Mouse (Mus musculus): ENCODE results near the gene Spag9. TPM values are rescaled to one million over a fixed set of nuclear protein-coding genes. Genes with fewer than 3 reads are reported as not detected.

The Spag9 gene
- total and polyA plus RNA-seq, 2 experiments, result 9.8 to 52.4 TPM

- H3K79me2 ChIP-seq (ENCODE audit: control insufficient read depth, insufficient read depth, low read length), result no peaks in the 10 kb centered on the region
- H3K27me3 ChIP-seq (ENCODE audit: control insufficient read depth, insufficient read depth, low read length), result no peaks in the 10 kb centered on the region
- no peak overlapping the region for H3K9ac ChIP-seq (ENCODE audit: low read depth, low read length)
- no peak overlapping the region for H3K27ac ChIP-seq (replicated peaks; ENCODE audit: insufficient read depth, low read depth, low read length)
- no peaks in the 10 kb centered on the region for H3K4me1 ChIP-seq (ENCODE audit: control insufficient read depth, insufficient read depth, low read length)
- WGBS, result 91% methylated on average over 2 of the region's 2 CpGs
- no peak for DNase-seq (ENCODE audit: extremely low read depth, low read depth, low spot score)
- H3K36me3 ChIP-seq (ENCODE audit: control insufficient read depth, insufficient read depth, low read length), result peaks cover 54% of the 10 kb centered on the region
- H3K4me3 ChIP-seq (ENCODE audit: insufficient read depth, low read depth, low read length), result no peak overlapping the region
- no peak for TF ChIP-seq POLR2A (IDR thresholded peaks at IDR 0.05; ENCODE audit: extremely low read depth, insufficient read depth, low read length)
- no peak for TF ChIP-seq CTCF (IDR thresholded peaks at IDR 0.05; ENCODE audit: low read depth, low read length)
Observed at GRCm38 (mm10) chr11:94113795-94114194, 117.9 kb downstream of the Spag9 start.

GRCm38 (mm10) chr11:94115408-94115807 lies 119.5 kb downstream of the Spag9 start:
- 97% methylated on average over 5 of the region's 5 CpGs for WGBS
- Histone ChIP-seq H3K27me3 (ENCODE audit: control insufficient read depth, insufficient read depth, low read length) (no peaks in the 10 kb centered on the region), H3K4me3 (ENCODE audit: insufficient read depth, low read depth, low read length) (no peak overlapping the region), H3K27ac (replicated peaks; ENCODE audit: insufficient read depth, low read depth, low read length) (no peak overlapping the region), H3K79me2 (ENCODE audit: control insufficient read depth, insufficient read depth, low read length) (no peaks in the 10 kb centered on the region), H3K36me3 (ENCODE audit: control insufficient read depth, insufficient read depth, low read length) (peaks cover 49% of the 10 kb centered on the region), H3K4me1 (ENCODE audit: control insufficient read depth, insufficient read depth, low read length) (no peaks in the 10 kb centered on the region), H3K9ac (ENCODE audit: low read depth, low read length) (no peak overlapping the region)
- DNase-seq (ENCODE audit: extremely low read depth, low read depth, low spot score), result no peak
- TF ChIP-seq CTCF (IDR thresholded peaks at IDR 0.05; ENCODE audit: low read depth, low read length) (no peak), POLR2A (IDR thresholded peaks at IDR 0.05; ENCODE audit: extremely low read depth, insufficient read depth, low read length) (no peak)

GRCm38 (mm10) chr11:94116655-94117054 lies 120.8 kb downstream of the Spag9 start:
- H3K4me3 ChIP-seq (ENCODE audit: insufficient read depth, low read depth, low read length), result no peak overlapping the region
- TF ChIP-seq POLR2A (IDR thresholded peaks at IDR 0.05; ENCODE audit: extremely low read depth, insufficient read depth, low read length) (no peak), CTCF (IDR thresholded peaks at IDR 0.05; ENCODE audit: low read depth, low read length) (no peak)
- H3K27me3 ChIP-seq (ENCODE audit: control insufficient read depth, insufficient read depth, low read length), result no peaks in the 10 kb centered on the region
- H3K9ac ChIP-seq (ENCODE audit: low read depth, low read length), result no peak overlapping the region
- H3K4me1 ChIP-seq (ENCODE audit: control insufficient read depth, insufficient read depth, low read length), result no peaks in the 10 kb centered on the region
- no peak overlapping the region for H3K27ac ChIP-seq (replicated peaks; ENCODE audit: insufficient read depth, low read depth, low read length)
- H3K79me2 ChIP-seq (ENCODE audit: control insufficient read depth, insufficient read depth, low read length), result no peaks in the 10 kb centered on the region
- peaks cover 49% of the 10 kb centered on the region for H3K36me3 ChIP-seq (ENCODE audit: control insufficient read depth, insufficient read depth, low read length)
- no peak for DNase-seq (ENCODE audit: extremely low read depth, low read depth, low spot score)
- WGBS, result 97% methylated on average over 7 of the region's 7 CpGs

GRCm38 (mm10) chr11:94117836-94118235 lies 121.9 kb downstream of the Spag9 start:
- Histone ChIP-seq H3K4me3 (ENCODE audit: insufficient read depth, low read depth, low read length) (no peak overlapping the region), H3K4me1 (ENCODE audit: control insufficient read depth, insufficient read depth, low read length) (no peaks in the 10 kb centered on the region), H3K79me2 (ENCODE audit: control insufficient read depth, insufficient read depth, low read length) (no peaks in the 10 kb centered on the region), H3K9ac (ENCODE audit: low read depth, low read length) (no peak overlapping the region), H3K27ac (replicated peaks; ENCODE audit: insufficient read depth, low read depth, low read length) (no peak overlapping the region), H3K27me3 (ENCODE audit: control insufficient read depth, insufficient read depth, low read length) (no peaks in the 10 kb centered on the region), H3K36me3 (ENCODE audit: control insufficient read depth, insufficient read depth, low read length) (peaks cover 43% of the 10 kb centered on the region)
- DNase-seq (ENCODE audit: extremely low read depth, low read depth, low spot score), result no peak
- TF ChIP-seq CTCF (IDR thresholded peaks at IDR 0.05; ENCODE audit: low read depth, low read length), result no peak
- 96% methylated on average over 6 of the region's 6 CpGs for WGBS

- DNase-seq (ENCODE audit: extremely low read depth, low read depth, low spot score), result no peak
- Histone ChIP-seq H3K79me2 (ENCODE audit: control insufficient read depth, insufficient read depth, low read length) (no peaks in the 10 kb centered on the region), H3K27ac (replicated peaks; ENCODE audit: insufficient read depth, low read depth, low read length) (no peak overlapping the region), H3K36me3 (ENCODE audit: control insufficient read depth, insufficient read depth, low read length) (peaks cover 40% of the 10 kb centered on the region), H3K4me1 (ENCODE audit: control insufficient read depth, insufficient read depth, low read length) (no peaks in the 10 kb centered on the region), H3K27me3 (ENCODE audit: control insufficient read depth, insufficient read depth, low read length) (no peaks in the 10 kb centered on the region), H3K4me3 (ENCODE audit: insufficient read depth, low read depth, low read length) (no peak overlapping the region), H3K9ac (ENCODE audit: low read depth, low read length) (no peak overlapping the region)
- TF ChIP-seq POLR2A (IDR thresholded peaks at IDR 0.05; ENCODE audit: extremely low read depth, insufficient read depth, low read length), result no peak
- no peak for TF ChIP-seq CTCF (IDR thresholded peaks at IDR 0.05; ENCODE audit: low read depth, low read length)
Observed at GRCm38 (mm10) chr11:94118612-94119011, 122.7 kb downstream of the Spag9 start.

GRCm38 (mm10) chr11:94120690-94121089 lies 124.8 kb downstream of the Spag9 start:
- peaks cover 31% of the 10 kb centered on the region for H3K36me3 ChIP-seq (ENCODE audit: control insufficient read depth, insufficient read depth, low read length)
- H3K4me1 ChIP-seq (ENCODE audit: control insufficient read depth, insufficient read depth, low read length), result no peaks in the 10 kb centered on the region
- no peak for DNase-seq (ENCODE audit: extremely low read depth, low read depth, low spot score)
- no peak overlapping the region for H3K4me3 ChIP-seq (ENCODE audit: insufficient read depth, low read depth, low read length)
- H3K27ac ChIP-seq (replicated peaks; ENCODE audit: insufficient read depth, low read depth, low read length), result no peak overlapping the region
- no peaks in the 10 kb centered on the region for H3K79me2 ChIP-seq (ENCODE audit: control insufficient read depth, insufficient read depth, low read length)
- TF ChIP-seq CTCF (IDR thresholded peaks at IDR 0.05; ENCODE audit: low read depth, low read length) (no peak), POLR2A (IDR thresholded peaks at IDR 0.05; ENCODE audit: extremely low read depth, insufficient read depth, low read length) (no peak)
- H3K27me3 ChIP-seq (ENCODE audit: control insufficient read depth, insufficient read depth, low read length), result no peaks in the 10 kb centered on the region
- WGBS, result 86% methylated on average over 3 of the region's 3 CpGs
- H3K9ac ChIP-seq (ENCODE audit: low read depth, low read length), result no peak overlapping the region

Data from liver, adult 2 months (tissue).